Mouse (Mus musculus): ENCODE measurements at regions not wholly inside any gene's neighbourhood (a gene's known extent, or its start where the extent isn't known, plus 50 kb on each side); places are given as distances from the start of the nearest gene placed in this dataset.

DNA sequence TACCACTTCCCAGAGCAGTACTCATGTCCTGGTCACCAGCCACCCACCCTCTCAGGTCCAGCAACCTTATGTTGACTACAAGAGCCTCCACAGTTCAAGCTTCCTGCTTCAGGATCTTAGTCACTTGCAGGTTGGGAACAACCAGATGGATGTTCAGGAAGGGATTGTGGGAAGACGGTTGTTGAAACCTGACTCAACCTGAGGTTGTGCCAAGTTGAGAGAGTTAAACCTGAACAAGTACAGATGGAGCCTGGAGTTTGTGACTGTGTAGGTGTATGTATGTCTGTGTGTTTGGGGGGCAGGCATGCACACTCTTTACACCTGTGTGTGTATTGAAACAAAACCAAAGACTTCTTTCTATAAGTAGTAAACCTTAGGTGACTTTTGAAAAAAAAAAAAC is 802.9 kb upstream of the Tmem132c start:
- no peak for DNase-seq (ENCODE audit: extremely low read depth)
- Histone ChIP-seq H3K79me2 (replicated peaks; ENCODE audit: control insufficient read depth, extremely low read depth, insufficient read depth, poor library complexity, severe bottlenecking) (no peaks in the 10 kb centered on the region), H3K9me3 (replicated peaks; ENCODE audit: low read length) (peaks cover 45% of the 10 kb centered on the region), H3K36me3 (replicated peaks in 1 of 2; ENCODE audit: control insufficient read depth in 1 of 2, insufficient read depth in 1 of 2, low read length in 1 of 2) (no peaks in the 10 kb centered on the region), H3K4me1 (ENCODE audit: control insufficient read depth in 1 of 2, insufficient read depth in 2 of 2) (no peaks in the 10 kb centered on the region), H3K4me3 (replicated peaks in 1 of 3; ENCODE audit: low read depth in 2 of 3, low read length in 2 of 3, poor library complexity in 1 of 3) (no peak overlapping the region), H3K27ac (ENCODE audit: insufficient read depth, low read depth) (no peak overlapping the region), H3K4me2 (ENCODE audit: insufficient read depth, low read depth, poor library complexity, severe bottlenecking) (no peak overlapping the region), H3K9ac (ENCODE audit: insufficient read depth, low read depth) (no peak overlapping the region), H3K27me3 (replicated peaks) (no peaks in the 10 kb centered on the region)
- TF ChIP-seq PAX5 (IDR thresholded peaks at IDR 0.05; ENCODE audit: low read length) (no peak), NELFE (IDR thresholded peaks at IDR 0.05; ENCODE audit: low read depth, low read length) (no peak), BHLHE40 (IDR thresholded peaks at IDR 0.05; ENCODE audit: low read depth, low read length) (no peak), ZC3H11A (IDR thresholded peaks at IDR 0.05; ENCODE audit: low read depth, low read length) (no peak), CHD2 (IDR thresholded peaks at IDR 0.05; ENCODE audit: low read length) (no peak), UBTF (IDR thresholded peaks at IDR 0.05; ENCODE audit: low read depth, low read length) (no peak), TCF12 (IDR thresholded peaks at IDR 0.05; ENCODE audit: low read depth, low read length) (no peak), MYC (IDR thresholded peaks at IDR 0.05; ENCODE audit: low read depth, low read length) (no peak), E2F4 (IDR thresholded peaks at IDR 0.05; ENCODE audit: insufficient replicate concordance, low read depth, low read length) (no peak), JUN (IDR thresholded peaks at IDR 0.05; ENCODE audit: insufficient read depth, low read depth, low read length) (no peak), USF1 (IDR thresholded peaks at IDR 0.05; ENCODE audit: low read depth, low read length) (no peak), MXI1 (IDR thresholded peaks at IDR 0.05; ENCODE audit: low read depth, low read length) (no peak), USF2 (conservative IDR thresholded peaks at IDR 0.05; ENCODE audit: low read depth, low read length) (no peak), MAZ (IDR thresholded peaks at IDR 0.05; ENCODE audit: low read depth, low read length) (no peak), SMC3 (IDR thresholded peaks at IDR 0.05; ENCODE audit: low read depth, low read length) (no peak)
- dilution Hi-C loops (cut with MboI; ENCODE audit: extremely low pct_ligation_motif_present, extremely low pct_unique_long_range_greater_than_20kb, low sequenced_read_pairs) = no loop called here
- in situ Hi-C loops (cut with MboI; ENCODE audit: low pct_ligation_motif_present, low pct_unique_long_range_greater_than_20kb, low sequenced_read_pairs) = no loop called here

DNA sequence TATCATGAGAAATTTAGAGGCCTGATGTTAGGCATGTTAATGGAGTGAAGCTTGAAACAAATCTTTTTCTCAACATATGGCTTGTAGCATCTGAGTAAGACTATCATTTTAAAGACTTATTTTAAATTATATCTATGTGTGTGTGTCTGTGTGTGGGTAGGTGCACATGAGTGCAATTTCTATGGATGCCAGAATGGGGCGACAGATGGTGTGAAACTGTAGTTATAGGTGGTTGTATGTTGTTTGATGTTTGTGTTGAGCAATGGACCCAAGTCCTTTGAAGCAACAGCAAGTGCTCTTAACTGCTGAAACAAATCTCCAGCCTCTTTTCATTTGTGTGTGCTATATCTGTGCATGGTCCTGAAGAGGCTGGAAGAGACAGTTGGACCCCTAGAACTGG is 801.1 kb upstream of the Tmem132c start:
- no peak for DNase-seq (ENCODE audit: extremely low read depth)
- Histone ChIP-seq H3K9ac (ENCODE audit: insufficient read depth, low read depth) (no peak overlapping the region), H3K27ac (ENCODE audit: insufficient read depth, low read depth) (no peak overlapping the region), H3K4me1 (ENCODE audit: control insufficient read depth in 1 of 2, insufficient read depth in 2 of 2) (no peaks in the 10 kb centered on the region), H3K27me3 (replicated peaks) (no peaks in the 10 kb centered on the region), H3K4me2 (ENCODE audit: insufficient read depth, low read depth, poor library complexity, severe bottlenecking) (no peak overlapping the region), H3K36me3 (replicated peaks in 1 of 2; ENCODE audit: control insufficient read depth in 1 of 2, insufficient read depth in 1 of 2, low read length in 1 of 2) (no peaks in the 10 kb centered on the region), H3K4me3 (replicated peaks in 1 of 3; ENCODE audit: low read depth in 2 of 3, low read length in 2 of 3, poor library complexity in 1 of 3) (no peak overlapping the region), H3K9me3 (replicated peaks; ENCODE audit: low read length) (peaks cover 44% of the 10 kb centered on the region), H3K79me2 (replicated peaks; ENCODE audit: control insufficient read depth, extremely low read depth, insufficient read depth, poor library complexity, severe bottlenecking) (no peaks in the 10 kb centered on the region)
- TF ChIP-seq POLR2AphosphoS2 (IDR thresholded peaks at IDR 0.05; ENCODE audit: low read depth, low read length) (no peak), CHD2 (IDR thresholded peaks at IDR 0.05; ENCODE audit: low read length) (no peak), IRF4 (IDR thresholded peaks at IDR 0.05; ENCODE audit: low read depth, low read length) (no peak)
- dilution Hi-C loops (cut with MboI; ENCODE audit: extremely low pct_ligation_motif_present, extremely low pct_unique_long_range_greater_than_20kb, low sequenced_read_pairs) (no loop called here), in situ Hi-C loops (cut with MboI; ENCODE audit: low pct_ligation_motif_present, low pct_unique_long_range_greater_than_20kb, low sequenced_read_pairs) (no loop called here)

Measured in CH12.LX (cell line).